Mouse (Mus musculus): ENCODE measurements around the gene Iqgap2.

The Iqgap2 gene

GRCm38 (mm10) chr13:95618859-95619258, 272.9 kb downstream of the Iqgap2 start:
- DNase-seq (ENCODE audit: low read depth, low spot score) = no peak

- no peak for DNase-seq (ENCODE audit: low read depth, low spot score)
Observed at GRCm38 (mm10) chr13:95618309-95618712, 273.4 kb downstream of the Iqgap2 start, which contains the start of gene F2r. F2r (minus strand) TSS chr13:95618487.

GRCm38 (mm10) chr13:95617671-95618171, 274.0 kb downstream of the Iqgap2 start:
- DNase-seq (ENCODE audit: low read depth, low spot score) = no peak

GRCm38 (mm10) chr13:95617082-95617670, 274.5 kb downstream of the Iqgap2 start:
- no peak for DNase-seq (ENCODE audit: low read depth, low spot score)

GRCm38 (mm10) chr13:95616512-95616911, 275.2 kb downstream of the Iqgap2 start:
- DNase-seq (ENCODE audit: low read depth, low spot score) = no peak

GRCm38 (mm10) chr13:95614757-95615156, 277.0 kb downstream of the Iqgap2 start:
- no peak for DNase-seq (ENCODE audit: low read depth, low spot score)

GRCm38 (mm10) chr13:95612243-95612642, 279.5 kb downstream of the Iqgap2 start:
- no peak for DNase-seq (ENCODE audit: low read depth, low spot score)

GRCm38 (mm10) chr13:95611752-95612151, 280.0 kb downstream of the Iqgap2 start:
- DNase-seq (ENCODE audit: low read depth, low spot score) = no peak

- no peak for DNase-seq (ENCODE audit: low read depth, low spot score)
Observed at GRCm38 (mm10) chr13:95610786-95611562, 280.7 kb downstream of the Iqgap2 start.

GRCm38 (mm10) chr13:95609088-95609420, 282.7 kb downstream of the Iqgap2 start:
- no peak for DNase-seq (ENCODE audit: low read depth, low spot score)

GRCm38 (mm10) chr13:95608416-95609087, 283.2 kb downstream of the Iqgap2 start:
- no peak for DNase-seq (ENCODE audit: low read depth, low spot score)

- DNase-seq (ENCODE audit: low read depth, low spot score) = no peak
Observed at GRCm38 (mm10) chr13:95607019-95607418, 284.7 kb downstream of the Iqgap2 start.

GRCm38 (mm10) chr13:95604288-95604687, 287.4 kb downstream of the Iqgap2 start:
- no peak for DNase-seq (ENCODE audit: low read depth, low spot score)

- no peak for DNase-seq (ENCODE audit: low read depth, low spot score)
Observed at GRCm38 (mm10) chr13:95599833-95600359, 291.8 kb downstream of the Iqgap2 start.

- DNase-seq (ENCODE audit: low read depth, low spot score) = no peak
Observed at GRCm38 (mm10) chr13:95598232-95598920, 293.3 kb downstream of the Iqgap2 start.

GRCm38 (mm10) chr13:95597578-95597977, 294.1 kb downstream of the Iqgap2 start:
- DNase-seq (ENCODE audit: low read depth, low spot score) = no peak

- no peak for DNase-seq (ENCODE audit: low read depth, low spot score)
Observed at GRCm38 (mm10) chr13:95596689-95597088, 295.0 kb downstream of the Iqgap2 start.

- no peak for DNase-seq (ENCODE audit: low read depth, low spot score)
Observed at GRCm38 (mm10) chr13:95595921-95596320, 295.8 kb downstream of the Iqgap2 start.

- DNase-seq (ENCODE audit: low read depth, low spot score) = no peak
Observed at GRCm38 (mm10) chr13:95595411-95595810, 296.3 kb downstream of the Iqgap2 start.

GRCm38 (mm10) chr13:95592860-95593259, 298.9 kb downstream of the Iqgap2 start:
- no peak for DNase-seq (ENCODE audit: low read depth, low spot score)

- DNase-seq (ENCODE audit: low read depth, low spot score) = no peak
Observed at GRCm38 (mm10) chr13:95591606-95592005, 300.1 kb downstream of the Iqgap2 start.

- no peak for DNase-seq (ENCODE audit: low read depth, low spot score)
Observed at GRCm38 (mm10) chr13:95587628-95588027, 304.1 kb downstream of the Iqgap2 start.
